Mouse (Mus musculus) G1E (cell line): ENCODE measurements at regions not wholly inside any gene's neighbourhood (a gene's known extent, or its start where the extent isn't known, plus 50 kb on each side); places are given as distances from the start of the nearest gene placed in this dataset.

ENCODE experiments used
- ATAC-seq: 2 replicates; pipeline ENCODE4 v1.8.0; 2016; ENCODE audit warnings: mild to moderate bottlenecking; ENCODE audit not compliant: insufficient number of reproducible peaks, poor library complexity, low FRiP score, severe bottlenecking; ENCODE audit errors: extremely low read depth
- DNase-seq: peaks from one replicate; pipeline ENCODE4 v3.0.0; 2012; ENCODE audit warnings: low spot score
- H3K27me3 ChIP-seq: 2 replicates; pipeline ENCODE4 v1.6.1; 2012; ENCODE audit warnings: mild to moderate bottlenecking, low read length, inconsistent platforms; ENCODE audit not compliant: insufficient read depth
- H3K36me3 ChIP-seq: replicated peaks from 2 replicates; pipeline ENCODE3; 2012; ENCODE audit warnings: mild to moderate bottlenecking, inconsistent platforms
- H3K4me1 ChIP-seq: 2 replicates; pipeline ENCODE4 v1.6.1; 2012; ENCODE audit warnings: low read depth, low read length, inconsistent platforms, mixed read lengths; ENCODE audit not compliant: insufficient read depth
- H3K4me3 ChIP-seq: 2 replicates; pipeline ENCODE4 v1.5.1; 2012; ENCODE audit warnings: low read depth, mild to moderate bottlenecking, inconsistent platforms, low read length, moderate library complexity, mixed read lengths
- H3K9me3 ChIP-seq: replicated peaks from 2 replicates; pipeline ENCODE4 v1.6.1; 2012; ENCODE audit warnings: inconsistent platforms
- CTCF ChIP-seq: IDR thresholded peaks from 2 replicates; pipeline ENCODE4 v1.5.1; 2012; ENCODE audit warnings: low read depth, low read length, inconsistent platforms, mixed read lengths
- GATA1 ChIP-seq: IDR thresholded peaks from 2 replicates; pipeline ENCODE4 v1.6.1; 2012; ENCODE audit warnings: borderline replicate concordance, low read length, inconsistent platforms, mixed read lengths
- GATA2 ChIP-seq: IDR thresholded peaks from 2 replicates; pipeline ENCODE4 v1.6.1; 2012; ENCODE audit warnings: low read depth, low read length, inconsistent platforms, borderline replicate concordance
- POLR2AphosphoS5 ChIP-seq: IDR thresholded peaks from 2 replicates; pipeline ENCODE4 v1.6.1; 2012; ENCODE audit warnings: low read depth, low read length, inconsistent platforms; ENCODE audit not compliant: insufficient replicate concordance
- TAL1 ChIP-seq: conservative IDR thresholded peaks from 2 replicates; pipeline ENCODE4 v1.6.1; 2012; ENCODE audit warnings: low read depth, low read length, inconsistent platforms, mixed read lengths

DNA sequence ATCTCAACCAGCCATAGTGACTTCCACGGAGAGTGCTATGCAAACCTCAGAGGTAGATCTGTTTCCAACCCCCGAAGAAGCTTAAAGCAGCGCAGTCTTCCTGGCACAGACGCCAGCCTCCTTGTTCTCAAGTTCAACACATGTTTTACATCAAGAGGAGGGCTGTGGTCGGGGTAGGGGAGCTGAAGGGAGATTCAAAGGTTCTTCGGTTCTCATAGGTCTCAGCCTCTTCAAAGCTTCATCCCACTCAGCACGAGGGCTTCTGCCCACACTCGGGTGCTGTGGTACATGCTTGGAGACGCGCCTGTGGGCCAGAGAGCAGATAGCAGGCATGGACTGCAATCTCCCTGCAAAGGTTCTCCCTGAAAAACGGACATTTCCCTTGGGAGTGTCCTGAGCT, 219.7 kb downstream of the Bcl2l11 start:
- H3K4me3 ChIP-seq, result no peak overlapping the region
- ATAC-seq (no peak), DNase-seq (no peak)
- H3K9me3 ChIP-seq, result no peaks in the 10 kb centered on the region
- TF ChIP-seq POLR2AphosphoS5 (no peak), GATA2 (no peak), CTCF (no peak), GATA1 (no peak), TAL1 (no peak)
- no peaks in the 10 kb centered on the region for H3K36me3 ChIP-seq
- no peaks in the 10 kb centered on the region for H3K4me1 ChIP-seq
- H3K27me3 ChIP-seq, result peaks cover 9% of the 10 kb centered on the region

GRCm38 (mm10) chr2:128348556-128348955, 222.7 kb downstream of the Bcl2l11 start:
- Histone ChIP-seq H3K4me3 (no peak overlapping the region), H3K4me1 (no peaks in the 10 kb centered on the region), H3K27me3 (peaks cover 7% of the 10 kb centered on the region), H3K36me3 (no peaks in the 10 kb centered on the region), H3K9me3 (no peaks in the 10 kb centered on the region)
- DNase-seq (no peak), ATAC-seq (no peak)
- TF ChIP-seq POLR2AphosphoS5 (no peak), GATA1 (no peak), GATA2 (no peak), TAL1 (no peak), CTCF (no peak)

GRCm38 (mm10) chr2:128351405-128351804, 225.6 kb downstream of the Bcl2l11 start:
- H3K27me3 ChIP-seq, result no peaks in the 10 kb centered on the region
- DNase-seq, result no peak
- no peaks in the 10 kb centered on the region for H3K4me1 ChIP-seq
- no peaks in the 10 kb centered on the region for H3K9me3 ChIP-seq
- no peaks in the 10 kb centered on the region for H3K36me3 ChIP-seq
- TF ChIP-seq TAL1, result no peak
- TF ChIP-seq GATA1, result no peak
- no peak for TF ChIP-seq GATA2
- no peak for TF ChIP-seq POLR2AphosphoS5
- no peak for TF ChIP-seq CTCF
- no peak for ATAC-seq
- H3K4me3 ChIP-seq, result no peak overlapping the region

- Histone ChIP-seq H3K4me1 (no peaks in the 10 kb centered on the region), H3K4me3 (no peak overlapping the region), H3K27me3 (no peaks in the 10 kb centered on the region), H3K36me3 (no peaks in the 10 kb centered on the region), H3K9me3 (no peaks in the 10 kb centered on the region)
- no peak for TF ChIP-seq GATA2
- no peak for TF ChIP-seq POLR2AphosphoS5
- no peak for TF ChIP-seq CTCF
- TF ChIP-seq GATA1, result no peak
- TF ChIP-seq TAL1, result no peak
- ATAC-seq (no peak), DNase-seq (no peak)
These were observed 226.7 kb downstream of the Bcl2l11 start for GRCm38 (mm10) chr2:128352533-128352932.

GRCm38 (mm10) chr2:128353457-128353856, 227.6 kb downstream of the Bcl2l11 start:
- Histone ChIP-seq H3K36me3 (no peaks in the 10 kb centered on the region), H3K4me3 (no peak overlapping the region), H3K27me3 (no peaks in the 10 kb centered on the region), H3K4me1 (no peaks in the 10 kb centered on the region), H3K9me3 (no peaks in the 10 kb centered on the region)
- ATAC-seq (no peak), DNase-seq (no peak)
- TF ChIP-seq GATA1 (no peak), GATA2 (no peak), POLR2AphosphoS5 (no peak), TAL1 (no peak), CTCF (no peak)

GRCm38 (mm10) chr2:128356326-128356725, 230.5 kb downstream of the Bcl2l11 start:
- DNase-seq (no peak), ATAC-seq (no peak)
- Histone ChIP-seq H3K4me1 (no peaks in the 10 kb centered on the region), H3K9me3 (no peaks in the 10 kb centered on the region), H3K27me3 (peaks cover 4% of the 10 kb centered on the region; the same call in 1 of the 2 replicates), H3K36me3 (no peaks in the 10 kb centered on the region), H3K4me3 (no peak overlapping the region)
- no peak for TF ChIP-seq CTCF

DNA sequence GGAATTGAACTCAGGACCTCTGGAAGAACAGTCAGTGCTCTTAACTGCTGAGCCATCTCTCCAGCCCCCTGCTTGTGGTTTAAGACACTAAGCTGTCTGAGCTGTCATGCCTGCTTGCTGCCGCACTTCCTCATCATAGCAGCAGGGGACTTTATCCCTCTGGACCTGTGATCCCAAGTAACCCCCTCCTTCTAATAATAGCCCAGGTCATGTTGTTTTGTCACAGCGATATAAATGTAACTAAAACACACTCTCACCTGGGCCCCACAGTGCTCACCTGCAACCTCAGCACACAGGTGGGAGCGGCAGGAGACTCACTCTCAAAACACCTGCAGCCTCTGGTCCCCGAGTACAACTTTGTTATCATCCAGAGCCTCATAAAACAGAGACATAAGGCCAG, 231.9 kb upstream of the Spdye4c start:
- Histone ChIP-seq H3K4me3 (no peak overlapping the region), H3K27me3 (peaks cover 4% of the 10 kb centered on the region; the same call in 1 of the 2 replicates), H3K9me3 (no peaks in the 10 kb centered on the region), H3K4me1 (no peaks in the 10 kb centered on the region), H3K36me3 (no peaks in the 10 kb centered on the region)
- no peak for DNase-seq
- ATAC-seq, result no peak
- TF ChIP-seq GATA2, result no peak
